Mouse (Mus musculus): ENCODE data around the gene Mrpl53.

DNA sequence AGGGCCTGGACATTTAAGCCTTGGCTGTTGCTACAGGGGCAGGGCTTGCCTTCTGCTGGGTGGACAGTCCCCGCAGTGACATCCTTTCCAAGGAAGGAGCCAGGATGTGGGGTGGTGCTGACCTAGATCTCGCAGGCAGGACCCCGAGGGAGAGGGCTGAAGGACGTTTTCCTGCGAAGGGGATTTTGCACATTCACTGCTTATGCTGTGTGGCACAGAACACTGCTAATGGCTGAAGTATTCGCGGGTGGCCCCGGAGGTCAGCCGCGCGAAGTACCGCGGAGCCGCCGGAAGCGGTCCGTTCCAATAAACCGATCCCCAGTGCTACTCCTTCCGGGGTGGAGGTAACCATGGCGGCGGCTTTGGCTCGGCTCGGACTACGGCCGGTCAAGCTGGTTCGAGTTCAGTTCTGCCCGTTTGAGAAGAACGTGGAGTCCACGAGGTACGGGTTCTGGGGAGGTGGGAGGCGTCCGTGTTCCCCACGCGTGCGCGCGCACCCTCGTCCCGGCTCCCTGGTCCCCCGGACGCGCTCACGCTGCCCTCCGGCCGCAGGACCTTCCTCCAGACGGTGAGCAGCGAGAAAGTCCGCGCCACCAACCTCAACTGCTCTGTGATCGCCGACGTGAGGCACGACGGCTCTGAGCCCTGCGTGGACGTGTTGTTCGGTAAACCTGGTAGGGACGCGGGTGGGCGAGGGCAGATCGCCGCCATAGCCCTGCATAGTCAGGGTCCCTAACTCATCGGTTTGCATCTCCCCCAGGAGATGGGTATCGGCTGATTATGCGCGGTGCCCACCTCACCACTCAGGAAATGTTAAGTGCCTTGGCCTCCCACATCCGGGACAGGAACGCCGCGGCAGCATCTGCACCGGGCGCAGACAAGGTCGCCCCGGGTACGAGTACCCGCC, at the start of gene Mrpl53:
- TF ChIP-seq POLR2A (IDR thresholded peaks at IDR 0.05; ENCODE audit: control insufficient read depth, low read depth, low read length): peak; percentile 45
- TF ChIP-seq CTCF (IDR thresholded peaks at IDR 0.05; ENCODE audit: control insufficient read depth, insufficient read depth, insufficient replicate concordance, low read depth, low read length): peak; percentile 7; the same call in 1 of the 2 replicates
